Mouse (Mus musculus) C2C12 (cell line): Measurements from ENCODE around the gene Wwc1. TPM values are rescaled to one million over a fixed set of nuclear protein-coding genes. Genes with fewer than 3 reads are reported as not detected.
"Not testable (repeated sequence)": the region's sequence is repeated elsewhere in the genome, so short reads cannot be mapped to it uniquely, and the experiment has no call there.

Experiments used
- H3K27me3 ChIP-seq: one replicate; pipeline ENCODE4 v1.6.1; 2011; ENCODE audit not compliant: control insufficient read depth, insufficient read depth, insufficient read length
- H3K36me3 ChIP-seq: one replicate; pipeline ENCODE4 v1.6.1; 2011; ENCODE audit not compliant: control insufficient read depth, insufficient read depth
- H3K4me3 ChIP-seq: one replicate; pipeline ENCODE4 v1.5.1; 2011; ENCODE audit warnings: mild to moderate bottlenecking, control low read depth; ENCODE audit not compliant: poor library complexity, insufficient read depth, severe bottlenecking
- H3K79me2 ChIP-seq: one replicate; pipeline ENCODE4 v1.6.1; 2011; ENCODE audit not compliant: control insufficient read depth, insufficient read depth
- H3K79me3 ChIP-seq: one replicate; pipeline ENCODE4 v1.6.1; 2011; ENCODE audit warnings: low read depth, control low read depth
- H3ac ChIP-seq: one replicate; pipeline ENCODE3; 2011; ENCODE audit warnings: low read depth; ENCODE audit not compliant: control insufficient read depth, insufficient read length
- CEBPB ChIP-seq: IDR thresholded peaks from one replicate; pipeline ENCODE4 v1.6.1; 2011; ENCODE audit warnings: low read depth, mild to moderate bottlenecking, control low read depth, moderate library complexity
- CTCF ChIP-seq: IDR thresholded peaks from one replicate; pipeline ENCODE4 v1.5.1; 2011; ENCODE audit not compliant: control insufficient read depth, insufficient read depth, insufficient read length
- FOSL1 ChIP-seq: IDR thresholded peaks from one replicate; pipeline ENCODE4 v1.8.0; 2011; ENCODE audit warnings: mild to moderate bottlenecking, low read length; ENCODE audit not compliant: poor library complexity, insufficient read depth, severe bottlenecking
- MAX ChIP-seq: IDR thresholded peaks from one replicate; pipeline ENCODE4 v1.6.1; 2011; ENCODE audit warnings: mild to moderate bottlenecking, control low read depth
- MYOD1 ChIP-seq: IDR thresholded peaks from one replicate; pipeline ENCODE4 v1.6.1; 2011; ENCODE audit warnings: low read depth; ENCODE audit not compliant: control insufficient read depth, insufficient read length
- MYOG ChIP-seq: IDR thresholded peaks from one replicate; pipeline ENCODE4 v1.6.1; 2011; ENCODE audit not compliant: control insufficient read depth, insufficient read length; ENCODE audit errors: extremely low read depth
- USF1 ChIP-seq: IDR thresholded peaks from one replicate; pipeline ENCODE4 v1.6.1; 2011; ENCODE audit warnings: low read depth, mild to moderate bottlenecking, control low read depth, moderate library complexity
- polyA plus RNA-seq: library from polyadenylated mRNA; unstranded; fragments of >200 nt; fragmentation: generic; extraction: Trizol; gene quantifications from one replicate; pipeline ENCODE4 v1.2.1, GENCODE M21; 2012; ENCODE audit warnings: missing spikeins

Wwc1 gene
- polyA plus RNA-seq, 1 experiment: 4.6 TPM

GRCm38 (mm10) chr11:35798495-35798820, 181.9 kb downstream of the Wwc1 start:
- no peaks in the 10 kb centered on the region for H3K79me3 ChIP-seq
- H3K27me3 ChIP-seq: no peaks in the 10 kb centered on the region
- no peaks in the 10 kb centered on the region for H3K79me2 ChIP-seq
- no peak overlapping the region for H3ac ChIP-seq
- no peak overlapping the region for H3K4me3 ChIP-seq
- H3K36me3 ChIP-seq: no peaks in the 10 kb centered on the region
- TF ChIP-seq CTCF: no peak
- no peak for TF ChIP-seq CEBPB
- TF ChIP-seq FOSL1: no peak
- TF ChIP-seq MYOG: no peak
- TF ChIP-seq USF1: no peak
- no peak for TF ChIP-seq MAX
- no peak for TF ChIP-seq MYOD1

- H3K27me3 ChIP-seq: no peaks in the 10 kb centered on the region
Measured at GRCm38 (mm10) chr11:35797751-35798494, 182.4 kb downstream of the Wwc1 start.

GRCm38 (mm10) chr11:35792800-35793199, 187.5 kb downstream of the Wwc1 start:
- not testable (repeated sequence) for H3ac ChIP-seq, H3K79me2 ChIP-seq, H3K4me3 ChIP-seq, H3K79me3 ChIP-seq, H3K27me3 ChIP-seq
- peaks cover 39% of the 10 kb centered on the region for H3K36me3 ChIP-seq

More at GRCm38 (mm10) chr11:35797751-35798494, 182.4 kb downstream of the Wwc1 start:
- H3ac ChIP-seq: no peak overlapping the region
- H3K79me2 ChIP-seq: no peaks in the 10 kb centered on the region
- no peaks in the 10 kb centered on the region for H3K79me3 ChIP-seq
- no peak overlapping the region for H3K4me3 ChIP-seq
- H3K36me3 ChIP-seq: no peaks in the 10 kb centered on the region
- TF ChIP-seq FOSL1: no peak
- TF ChIP-seq CTCF: no peak
- TF ChIP-seq USF1: no peak
- TF ChIP-seq MYOD1: no peak
- TF ChIP-seq MAX: no peak
- TF ChIP-seq MYOG: no peak
- TF ChIP-seq CEBPB: no peak

GRCm38 (mm10) chr11:35788443-35788842, 191.9 kb downstream of the Wwc1 start:
- H3K4me3 ChIP-seq: no peak overlapping the region
- no peaks in the 10 kb centered on the region for H3K27me3 ChIP-seq
- H3K36me3 ChIP-seq: peaks cover 81% of the 10 kb centered on the region
- no peak for TF ChIP-seq FOSL1
- no peak for TF ChIP-seq MAX
- no peak for TF ChIP-seq MYOD1
- no peak for TF ChIP-seq MYOG
- TF ChIP-seq CEBPB: no peak
- no peak for TF ChIP-seq USF1
- no peak for TF ChIP-seq CTCF
- H3K79me3 ChIP-seq: peaks cover 9% of the 10 kb centered on the region
- H3ac ChIP-seq: no peak overlapping the region
- H3K79me2 ChIP-seq: no peaks in the 10 kb centered on the region

Other genes starting within 250 kb of the Wwc1 start
- gene Pank3, start 211.0 kb downstream of the Wwc1 start, polyA plus RNA-seq: 7.1 TPM
- gene Fbll1, start 181.6 kb downstream of the Wwc1 start, polyA plus RNA-seq: 0.02 TPM
- gene Rars, start 146.0 kb downstream of the Wwc1 start, polyA plus RNA-seq: 87.1 TPM